Mouse (Mus musculus) midbrain, postnatal 0 days (tissue): ENCODE data around the gene Aes. TPM values are rescaled to one million over a fixed set of nuclear protein-coding genes. Genes with fewer than 3 reads are reported as not detected.
A peak's percentile ranks its signal among the peaks of the same experiment; 100 is the strongest.

Experiments
- ATAC-seq: fragments of 200-750 bp; cut with Nextera tagmentation; 2 replicates; pipeline ENCODE4 v1.8.0; 2017; ENCODE audit warnings: moderate number of reproducible peaks, mild to moderate bottlenecking, moderate TSS enrichment, moderate library complexity; ENCODE audit not compliant: low FRiP score
- DNase-seq: peaks from one replicate; pipeline ENCODE4 v3.0.0-alpha.2; 2015; ENCODE audit warnings: low spot score
- H3K27ac ChIP-seq: fragments of 300-500 bp; sonication (generic); 2 replicates; pipeline ENCODE4 v1.5.1; 2014; ENCODE audit warnings: low read depth, mild to moderate bottlenecking, low read length, mixed read lengths
- H3K27me3 ChIP-seq: fragments of 300-500 bp; sonication (generic); 2 replicates; pipeline ENCODE4 v1.6.1; 2014; ENCODE audit warnings: low read length, control low read depth, mixed read lengths; ENCODE audit not compliant: insufficient read depth
- H3K36me3 ChIP-seq: fragments of 300-500 bp; sonication (generic); 2 replicates; pipeline ENCODE4 v1.6.1; 2014; ENCODE audit warnings: low read length, control low read depth, mixed read lengths; ENCODE audit not compliant: insufficient read depth
- H3K4me1 ChIP-seq: fragments of 300-500 bp; sonication (generic); 2 replicates; pipeline ENCODE4 v1.6.1; 2014; ENCODE audit warnings: mild to moderate bottlenecking, control low read depth, antibody characterized with exemption, low read length, mixed read lengths; ENCODE audit not compliant: insufficient read depth
- H3K4me2 ChIP-seq: fragments of 300-500 bp; sonication (generic); 2 replicates; pipeline ENCODE4 v1.6.1; 2014; ENCODE audit warnings: low read depth, mild to moderate bottlenecking, low read length, mixed read lengths; ENCODE audit not compliant: poor library complexity, severe bottlenecking
- H3K4me3 ChIP-seq: fragments of 300-500 bp; sonication (generic); 2 replicates; pipeline ENCODE4 v1.5.1; 2014; ENCODE audit warnings: low read depth, mild to moderate bottlenecking, low read length, moderate library complexity
- H3K9ac ChIP-seq: fragments of 300-500 bp; sonication (generic); replicated peaks from 2 replicates; pipeline ENCODE4 v1.6.1; 2014; ENCODE audit warnings: mild to moderate bottlenecking, low read length, moderate library complexity, mixed read lengths; ENCODE audit not compliant: poor library complexity, severe bottlenecking
- H3K9me3 ChIP-seq: fragments of 300-500 bp; sonication (generic); 2 replicates; pipeline ENCODE4 v1.6.1; 2016; ENCODE audit warnings: low read length, control low read depth
- CTCF ChIP-seq: IDR thresholded peaks from 2 replicates; pipeline ENCODE4 v1.5.1; 2016; ENCODE audit warnings: antibody characterized with exemption, mild to moderate bottlenecking
- WGBS: fragments of 180-500 bp; shearing (Covaris S2); extraction: QIAGEN DNeasy Blood & Tissue Kit; methylation state at CpG from one replicate; pipeline ENCODE4 v1.1.7; 2014; 5-methylcytosine and 5-hydroxymethylcytosine counted together
- polyA plus RNA-seq: library from polyadenylated mRNA; unstranded; fragments of >200 nt; fragmentation: Nextera tagmentation; extraction: Ambion mirVana; gene quantifications from 2 replicates; pipeline ENCODE4 v1.2.1, GENCODE M21; 2015
- total RNA-seq: library from RNA; depleted of rRNA; stranded (reverse); fragments of >200 nt; gene quantifications from 2 replicates; pipeline ENCODE4 v1.2.3, GENCODE M21; 2014

The Aes gene
- total and polyA plus RNA-seq, 2 experiments from 2014 or later, result 662 to 805 TPM

GRCm38 (mm10) chr10:81568381-81569191, 9.3 kb downstream of the Aes start:
- H3K4me2 ChIP-seq, result no peak overlapping the region
- H3K36me3 ChIP-seq, result peaks cover 27% of the 10 kb centered on the region
- H3K4me1 ChIP-seq, result peaks cover 5% of the 10 kb centered on the region
- no peak overlapping the region for H3K4me3 ChIP-seq
- peaks cover 14% of the 10 kb centered on the region for H3K27me3 ChIP-seq
- no peak for TF ChIP-seq CTCF
- DNase-seq (peak; percentile 73), ATAC-seq (no peak)
- H3K9ac ChIP-seq, result peak overlapping the region; percentile 19; the same call in 1 of the 2 replicates
- peak overlapping the region; percentile 18; the same call in 1 of the 2 replicates for H3K27ac ChIP-seq
- no peaks in the 10 kb centered on the region for H3K9me3 ChIP-seq
- WGBS, result 14% methylated on average over 15 of the region's 16 CpGs

- no peak for ATAC-seq
- no peak overlapping the region for H3K4me2 ChIP-seq
- H3K4me1 ChIP-seq, result peaks cover 5% of the 10 kb centered on the region
- no peak overlapping the region for H3K4me3 ChIP-seq
- H3K27ac ChIP-seq, result no peak overlapping the region
- no peak for DNase-seq
- peaks cover 14% of the 10 kb centered on the region for H3K27me3 ChIP-seq
- 43% methylated on average over 9 of the region's 9 CpGs for WGBS
- H3K9me3 ChIP-seq, result no peaks in the 10 kb centered on the region
- peaks cover 21% of the 10 kb centered on the region for H3K36me3 ChIP-seq
- TF ChIP-seq CTCF, result no peak
- H3K9ac ChIP-seq, result no peak overlapping the region
Measured at GRCm38 (mm10) chr10:81569507-81570237, 10.4 kb downstream of the Aes start.

GRCm38 (mm10) chr10:81570238-81570800, 11.0 kb downstream of the Aes start:
- DNase-seq, result peak; percentile 60
- peak overlapping the region; percentile 35 for H3K4me3 ChIP-seq
- H3K36me3 ChIP-seq, result peaks cover 16% of the 10 kb centered on the region
- no peaks in the 10 kb centered on the region for H3K9me3 ChIP-seq
- no peak for TF ChIP-seq CTCF
- peaks cover 5% of the 10 kb centered on the region for H3K4me1 ChIP-seq
- H3K4me2 ChIP-seq, result peak overlapping the region; percentile 74
- H3K9ac ChIP-seq, result peak overlapping the region; percentile 50; the same call in 1 of the 2 replicates
- peak overlapping the region; percentile 71 for H3K27ac ChIP-seq
- WGBS, result 4% methylated on average over 8 of the region's 11 CpGs
- H3K27me3 ChIP-seq, result peaks cover 14% of the 10 kb centered on the region
- ATAC-seq, result no peak

GRCm38 (mm10) chr10:81570831-81571500, 11.7 kb downstream of the Aes start:
- peak overlapping the region; percentile 50; the same call in 1 of the 2 replicates for H3K9ac ChIP-seq
- peaks cover 8% of the 10 kb centered on the region for H3K4me1 ChIP-seq
- peak overlapping the region; percentile 71 for H3K27ac ChIP-seq
- under 1% methylated on average over 30 of the region's 34 CpGs for WGBS
- no peak for TF ChIP-seq CTCF
- ATAC-seq (peak; percentile 76), DNase-seq (peak; percentile 95)
- H3K9me3 ChIP-seq, result no peaks in the 10 kb centered on the region
- H3K27me3 ChIP-seq, result peaks cover 14% of the 10 kb centered on the region
- peak overlapping the region; percentile 74 for H3K4me2 ChIP-seq
- H3K36me3 ChIP-seq, result peaks cover 10% of the 10 kb centered on the region
- peak overlapping the region; percentile 35 for H3K4me3 ChIP-seq

- Histone ChIP-seq H3K36me3 (peaks cover 4% of the 10 kb centered on the region; the same call in 1 of the 2 replicates), H3K9ac (no peak overlapping the region), H3K4me1 (peaks cover 9% of the 10 kb centered on the region), H3K27ac (no peak overlapping the region), H3K27me3 (peaks cover 18% of the 10 kb centered on the region), H3K9me3 (no peaks in the 10 kb centered on the region), H3K4me3 (peak overlapping the region; percentile 35), H3K4me2 (peak overlapping the region; percentile 74)
- WGBS, result under 1% methylated on average over 18 of the region's 18 CpGs
- ATAC-seq (peak; percentile 94), DNase-seq (peak; percentile 100)
- TF ChIP-seq CTCF, result no peak
Measured at GRCm38 (mm10) chr10:81571501-81571876, 12.2 kb downstream of the Aes start.
